Mouse (Mus musculus) embryo, embryonic 10.5 days (tissue): ENCODE measurements around the gene Tvp23b.
A peak's percentile ranks its signal among the peaks of the same experiment; 100 is the strongest.

Experiments used
- DNase-seq: peaks from one replicate; pipeline ENCODE4 v3.0.0-alpha.2; 2015; ENCODE audit warnings: low spot score

Gene Tvp23b

DNA sequence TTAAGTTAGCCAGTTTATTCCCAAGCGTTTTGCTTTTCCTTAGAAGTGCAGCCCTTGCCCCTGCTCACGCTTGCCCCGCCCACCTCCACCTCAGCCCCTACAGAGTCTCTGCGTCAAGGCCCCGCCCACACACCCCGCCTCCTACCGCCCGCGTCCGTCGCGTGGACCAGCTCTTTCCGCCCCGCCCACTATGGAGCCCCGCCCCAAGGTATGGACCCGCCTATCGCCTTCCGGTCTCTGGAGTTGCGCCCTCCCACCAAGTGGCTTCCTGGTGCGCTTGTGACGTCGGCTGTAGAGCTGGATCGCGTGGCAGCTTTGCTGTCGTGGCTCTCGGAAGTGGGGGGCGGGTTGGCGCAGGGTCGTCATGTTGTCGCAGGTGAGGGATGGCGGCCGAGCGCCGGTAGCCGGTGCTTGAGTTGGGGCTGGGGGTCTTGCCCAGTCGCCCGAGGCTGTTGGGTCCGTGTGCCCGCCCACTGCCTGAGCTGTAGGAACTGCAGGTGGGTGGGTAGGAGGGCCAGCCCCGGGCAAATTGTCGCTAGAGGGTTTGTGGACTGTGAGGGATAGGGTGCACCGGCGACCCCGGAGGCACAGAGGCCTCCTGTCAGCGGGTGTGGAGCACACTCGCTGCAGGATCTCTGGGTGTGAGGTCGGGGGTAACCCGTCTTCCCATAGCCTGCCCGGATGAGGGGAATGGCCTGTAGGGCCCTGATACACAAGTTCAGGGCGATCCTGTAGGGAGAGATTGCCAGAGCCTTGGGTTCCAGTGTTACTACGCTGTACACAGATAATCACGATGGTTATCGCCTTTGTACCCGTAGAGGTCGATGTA lies at the start of gene Tvp23b:
TSS of gene Tvp23b (plus strand) at position 236 of the 829 bp plus-strand sequence.
- peak; percentile 99 for DNase-seq

- no peak for DNase-seq
These were observed 48.9 kb upstream of the Tvp23b start for GRCm38 (mm10) chr11:62830387-62830786.

- no peak for DNase-seq
These were observed 47.3 kb upstream of the Tvp23b start for GRCm38 (mm10) chr11:62831906-62832305.

DNA sequence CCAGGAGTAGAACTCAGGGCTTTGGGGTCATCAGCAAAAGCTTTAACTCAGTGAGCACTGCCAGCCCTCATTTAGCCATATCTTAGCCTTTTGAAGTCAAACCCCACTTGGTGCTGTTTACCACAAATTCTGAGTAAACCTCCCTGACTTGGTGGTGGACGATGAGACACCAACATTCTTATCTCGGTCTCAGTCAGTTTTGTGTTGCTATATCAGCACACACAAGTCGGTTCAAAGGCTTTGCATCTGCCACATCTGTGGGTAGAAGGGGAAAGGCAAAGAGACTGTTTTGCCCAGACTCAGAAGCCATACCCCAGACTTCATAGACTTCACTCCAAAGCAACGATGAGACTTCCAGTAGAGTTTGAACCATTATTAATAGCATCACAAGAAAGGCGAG lies 34.7 kb upstream of the Tvp23b start:
- no peak for DNase-seq

GRCm38 (mm10) chr11:62845730-62846129 lies 33.5 kb upstream of the Tvp23b start:
- DNase-seq: no peak

DNA sequence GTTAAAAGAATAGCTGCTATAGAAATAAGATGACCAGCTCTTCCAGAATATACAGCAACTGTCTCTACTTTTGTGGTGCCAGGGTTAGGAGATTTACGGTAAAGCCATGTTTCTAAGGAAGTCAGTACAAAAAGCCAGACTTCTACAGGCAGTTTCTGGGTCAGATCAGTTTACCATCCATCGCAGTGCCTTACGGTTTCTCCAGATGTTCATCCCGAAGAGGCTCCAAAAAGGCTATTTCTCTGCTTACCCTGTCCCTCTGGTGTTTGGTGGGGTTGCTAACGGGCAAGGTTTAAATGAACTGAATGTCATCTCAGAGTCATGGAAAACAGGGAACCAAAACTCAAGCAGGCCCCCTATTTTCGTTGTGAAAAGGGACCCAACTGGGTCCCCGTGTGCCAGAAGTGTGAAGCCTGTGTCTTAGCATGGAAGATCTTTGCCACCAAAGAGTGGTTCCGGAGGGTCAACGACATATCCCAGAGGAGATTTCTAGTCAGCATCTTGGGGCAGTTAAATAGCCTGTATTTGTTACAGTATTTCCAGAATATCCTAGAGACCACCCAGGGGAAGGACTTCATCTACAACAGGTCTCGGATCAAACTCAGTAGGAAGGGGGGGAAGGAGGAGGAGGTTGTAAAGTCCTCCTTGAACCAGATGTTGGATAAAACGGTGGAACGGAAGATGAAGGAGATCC lies 32.1 kb upstream of the Tvp23b start, which contains the start of gene Fbxw10:
TSS of gene Fbxw10 (plus strand) at position 109 of the 694 bp plus-strand sequence.
- peak; percentile 81 for DNase-seq

- peak; percentile 5 for DNase-seq
These were observed 31.5 kb upstream of the Tvp23b start for GRCm38 (mm10) chr11:62847655-62848191.

DNA sequence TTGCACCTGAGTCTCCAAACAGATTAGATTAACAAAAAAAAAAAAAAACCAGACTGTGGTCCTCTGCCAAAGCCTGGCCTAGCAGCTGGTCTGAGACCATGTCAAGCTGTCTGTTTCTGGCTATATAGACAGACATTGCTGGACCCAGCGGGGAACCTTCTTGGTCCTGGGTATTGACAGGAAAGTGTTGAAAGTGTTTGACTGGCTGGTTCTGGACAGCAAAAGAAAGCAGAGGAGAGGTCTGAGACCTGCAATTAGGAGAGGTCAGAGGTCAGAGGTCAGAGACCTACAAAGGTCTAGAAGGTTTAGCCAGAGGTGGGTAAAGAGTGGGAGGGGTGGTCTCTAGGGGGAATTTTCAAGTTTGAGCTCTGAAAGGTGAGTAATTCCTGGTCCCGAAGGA lies 31.0 kb upstream of the Tvp23b start:
- DNase-seq: peak; percentile 59

GRCm38 (mm10) chr11:62851199-62851598 lies 28.1 kb upstream of the Tvp23b start:
- peak; percentile 34 for DNase-seq

DNA sequence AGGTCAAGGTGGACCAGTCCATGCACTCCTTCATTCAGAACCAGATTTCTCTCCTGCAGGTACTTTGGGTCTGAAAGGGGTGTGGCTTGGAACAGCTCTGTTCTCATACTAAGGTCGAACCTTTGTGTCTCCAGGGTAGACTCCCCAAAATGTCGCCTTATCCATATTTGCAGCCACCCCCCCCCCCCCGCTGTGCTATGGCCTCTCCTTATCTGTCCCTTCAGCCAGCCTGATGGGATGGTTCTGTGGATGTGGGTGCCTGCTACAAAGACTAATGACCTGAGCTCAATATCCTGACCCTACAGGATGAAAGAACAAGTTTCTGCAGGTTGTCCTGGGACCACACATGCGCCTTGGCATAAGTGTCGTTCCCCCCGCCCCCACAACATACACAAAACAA lies 25.9 kb upstream of the Tvp23b start:
- no peak for DNase-seq

DNA sequence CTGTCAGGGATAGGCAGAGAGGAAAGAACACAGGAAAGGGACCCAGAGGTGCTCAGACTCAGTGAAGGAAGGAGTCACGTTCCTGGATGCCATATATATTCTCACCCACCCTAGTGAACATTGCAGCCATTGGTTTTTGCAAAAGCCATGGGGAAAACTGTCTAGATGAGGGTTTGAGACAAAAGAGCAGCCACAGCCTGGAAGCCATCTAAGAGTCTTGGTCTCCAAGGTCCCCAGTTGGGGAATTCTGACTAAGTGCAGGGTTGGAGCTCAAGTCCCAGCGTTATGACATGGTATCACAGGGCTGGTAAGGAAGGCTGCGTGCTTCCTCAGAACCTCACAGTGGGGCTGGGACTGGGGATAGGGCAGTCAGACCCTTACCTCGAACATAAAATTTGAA lies 13.7 kb upstream of the Tvp23b start:
- no peak for DNase-seq

DNA sequence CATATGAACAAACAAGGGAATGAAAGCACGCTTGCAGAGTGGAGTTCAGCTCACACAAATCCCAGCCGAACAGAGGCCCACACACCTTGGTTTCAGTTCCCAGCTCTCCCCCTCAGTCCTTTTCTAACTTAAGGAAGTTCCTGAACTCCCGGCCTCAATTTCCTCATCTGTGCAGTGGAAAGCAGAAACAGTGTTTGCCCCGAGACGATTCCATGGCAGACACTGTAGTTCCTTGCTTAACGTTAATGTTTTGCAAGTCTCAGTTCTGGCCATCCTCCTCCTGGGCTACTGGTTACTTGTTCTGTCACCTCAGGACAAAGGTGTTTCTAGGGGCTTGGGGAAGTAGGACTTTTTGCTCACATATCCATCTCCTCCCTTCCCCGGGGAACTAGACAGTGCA lies 12.6 kb upstream of the Tvp23b start:
- no peak for DNase-seq

DNA sequence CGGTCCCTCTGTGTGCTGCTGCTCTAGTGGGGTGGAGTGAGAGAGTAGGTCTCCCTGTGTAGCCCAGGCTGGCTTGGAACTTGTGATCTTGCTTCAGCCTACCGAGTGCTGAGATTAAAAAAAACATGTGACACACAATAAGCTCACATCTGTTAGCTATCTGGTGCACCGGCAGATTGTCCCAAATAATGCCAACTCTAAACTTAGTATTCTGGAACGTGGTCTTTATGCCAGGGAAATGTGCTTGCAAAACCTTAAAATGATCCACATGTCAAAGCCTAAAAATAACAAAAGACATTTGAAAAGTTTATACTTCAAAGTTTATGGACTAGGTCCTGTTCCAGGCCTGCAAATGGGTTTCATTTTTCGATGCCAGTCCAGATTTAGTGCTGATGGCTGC lies 10.1 kb upstream of the Tvp23b start:
- no peak for DNase-seq

DNA sequence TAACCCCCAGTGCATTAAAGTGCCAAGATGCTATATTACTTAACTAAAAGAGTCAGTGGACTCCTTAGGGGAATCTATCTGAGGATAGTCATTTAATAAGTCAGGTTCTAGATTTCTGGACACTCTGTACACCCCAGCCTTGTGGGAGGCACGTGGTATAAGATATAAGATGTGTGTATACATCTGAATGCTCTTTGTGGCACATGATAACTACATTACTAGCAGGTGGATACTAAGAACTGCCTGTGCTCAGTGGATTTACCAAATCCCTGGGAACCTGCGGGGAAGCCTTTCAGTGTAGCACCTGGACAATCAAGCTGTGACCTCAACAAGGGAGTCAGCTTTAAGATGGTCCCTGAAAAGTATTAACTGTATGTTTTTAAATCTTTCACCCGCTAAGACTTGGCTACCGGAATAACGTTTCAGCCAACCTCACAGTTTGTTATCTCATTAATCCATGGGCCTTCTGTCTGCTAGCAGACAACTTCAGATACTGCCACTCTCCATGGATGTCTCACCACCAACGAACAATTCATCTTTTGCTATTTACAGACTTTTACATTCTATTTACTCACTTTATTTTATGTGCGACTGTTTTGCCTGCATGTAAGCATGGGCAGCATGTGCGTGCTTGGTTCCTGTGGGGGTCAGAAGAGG lies 9.4 kb upstream of the Tvp23b start:
- no peak for DNase-seq

GRCm38 (mm10) chr11:62873479-62873878 lies 5.8 kb upstream of the Tvp23b start:
- no peak for DNase-seq

DNA sequence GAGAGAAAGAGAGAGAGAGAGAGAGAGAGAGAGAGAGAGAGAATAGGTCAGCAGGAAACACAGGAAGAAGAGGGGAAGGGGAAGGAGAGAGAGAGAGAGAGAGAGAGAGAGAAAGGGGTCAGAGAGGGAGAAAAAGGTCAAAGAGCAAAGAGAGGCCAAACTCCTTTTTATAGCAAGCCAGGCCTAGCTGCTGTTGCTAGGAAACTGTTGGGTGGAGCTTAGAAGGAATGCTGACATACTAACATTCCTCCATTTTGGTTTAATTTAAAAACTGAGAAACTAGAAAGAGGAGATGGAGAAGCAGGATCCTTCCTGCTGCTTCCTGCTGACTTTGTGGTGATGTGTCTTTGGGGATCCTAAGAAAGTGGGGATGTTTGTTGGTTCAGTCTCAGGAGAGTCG lies 3.6 kb upstream of the Tvp23b start:
- DNase-seq: peak; percentile 60

- DNase-seq: no peak
These were observed 2.8 kb upstream of the Tvp23b start for GRCm38 (mm10) chr11:62876445-62876844.

GRCm38 (mm10) chr11:62877391-62877790 lies 1.9 kb upstream of the Tvp23b start:
- DNase-seq: no peak

GRCm38 (mm10) chr11:62878728-62879127 lies 527 bp upstream of the Tvp23b start:
- peak; percentile 7 for DNase-seq

DNA sequence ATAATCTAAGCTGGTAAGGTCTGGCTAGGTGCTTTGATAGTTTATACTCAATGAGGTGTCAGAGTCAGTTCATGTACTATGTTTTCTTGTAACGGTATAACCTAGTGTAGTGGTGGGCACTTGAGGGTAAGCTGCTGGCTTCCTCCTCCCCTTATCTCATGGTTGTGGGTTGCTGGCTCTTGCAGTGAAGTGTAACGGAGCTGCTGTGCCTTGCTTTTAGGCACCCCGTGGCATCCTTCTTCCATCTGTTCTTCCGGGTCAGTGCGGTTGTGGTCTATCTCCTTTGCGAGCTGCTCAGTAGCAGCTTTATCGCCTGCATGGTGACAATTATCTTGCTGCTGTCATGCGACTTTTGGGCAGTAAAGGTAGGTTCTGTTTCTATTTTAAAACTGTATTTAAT lies 4.2 kb downstream of the Tvp23b start:
- DNase-seq: no peak

GRCm38 (mm10) chr11:62885323-62885722 lies 6.1 kb downstream of the Tvp23b start:
- no peak for DNase-seq

- no peak for DNase-seq
These were observed 11.5 kb downstream of the Tvp23b start for GRCm38 (mm10) chr11:62890796-62891195.

DNA sequence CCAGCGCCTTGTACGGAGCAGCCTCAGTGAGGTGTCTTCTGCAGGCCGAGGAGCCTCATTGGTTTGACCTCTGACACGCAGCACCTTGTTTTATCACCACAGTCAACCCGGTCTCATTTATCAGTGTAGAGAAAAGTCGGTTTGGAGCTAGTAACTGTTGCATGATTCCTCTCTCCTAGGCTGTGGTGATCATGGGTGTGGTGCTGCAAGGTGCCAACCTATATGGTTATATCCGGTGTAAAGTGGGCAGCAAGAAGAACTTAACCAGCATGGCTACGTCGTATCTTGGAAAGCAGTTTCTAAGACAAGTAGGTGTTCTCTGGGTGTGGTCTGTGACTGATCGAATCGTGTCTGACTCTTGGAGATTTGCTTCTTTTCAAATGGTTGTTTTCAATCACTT lies 12.5 kb downstream of the Tvp23b start:
- no peak for DNase-seq
